Mouse (Mus musculus) stomach, postnatal 0 days (tissue): ENCODE measurements around the gene Zfp653. TPM values are rescaled to one million over a fixed set of nuclear protein-coding genes. Genes with fewer than 3 reads are reported as not detected.

ENCODE experiments used
- ATAC-seq: fragments of 200-750 bp; cut with Nextera tagmentation; 2 replicates; pipeline ENCODE4 v1.8.0; 2017; ENCODE audit not compliant: low FRiP score, low TSS enrichment
- DNase-seq: peaks from one replicate; pipeline ENCODE4 v3.0.0-alpha.2; 2016; ENCODE audit warnings: low spot score
- H3K27ac ChIP-seq: fragments of 300-500 bp; sonication (generic); replicated peaks from 2 replicates; pipeline ENCODE4 v1.5.1; 2014; ENCODE audit warnings: mild to moderate bottlenecking, control low read depth
- H3K27me3 ChIP-seq: fragments of 300-500 bp; sonication (generic); 2 replicates; pipeline ENCODE4 v1.6.1; 2014; ENCODE audit warnings: low read length; ENCODE audit not compliant: control insufficient read depth, insufficient read depth
- H3K36me3 ChIP-seq: fragments of 300-500 bp; sonication (generic); 2 replicates; pipeline ENCODE4 v1.6.1; 2014; ENCODE audit warnings: low read length, mixed read lengths; ENCODE audit not compliant: control insufficient read depth, insufficient read depth
- H3K4me1 ChIP-seq: fragments of 300-500 bp; sonication (generic); replicated peaks from 2 replicates; pipeline ENCODE4 v1.6.1; 2014; ENCODE audit warnings: antibody characterized with exemption; ENCODE audit not compliant: control insufficient read depth, insufficient read depth
- H3K4me2 ChIP-seq: fragments of 300-500 bp; sonication (generic); replicated peaks from 2 replicates; pipeline ENCODE4 v1.6.1; 2014; ENCODE audit warnings: low read depth, mild to moderate bottlenecking, control low read depth, moderate library complexity
- H3K4me3 ChIP-seq: fragments of 300-500 bp; sonication (generic); 2 replicates; pipeline ENCODE4 v1.5.1; 2014; ENCODE audit warnings: low read depth, low read length, control low read depth
- H3K9ac ChIP-seq: fragments of 300-500 bp; sonication (generic); 2 replicates; pipeline ENCODE4 v1.6.1; 2014; ENCODE audit warnings: mild to moderate bottlenecking, low read length, control low read depth, mixed read lengths
- H3K9me3 ChIP-seq: fragments of 300-500 bp; sonication (generic); 2 replicates; pipeline ENCODE4 v1.6.1; 2016; ENCODE audit warnings: low read length; ENCODE audit not compliant: control insufficient read depth
- CTCF ChIP-seq: IDR thresholded peaks from 2 replicates; pipeline ENCODE4 v1.5.1; 2016; ENCODE audit warnings: antibody characterized with exemption, low read depth, mild to moderate bottlenecking, moderate library complexity
- EP300 ChIP-seq: optimal IDR thresholded peaks from 2 replicates; pipeline ENCODE3; 2016; ENCODE audit warnings: antibody characterized with exemption
- WGBS: fragments of 180-500 bp; shearing (Covaris S2); extraction: QIAGEN DNeasy Blood & Tissue Kit; methylation state at CpG from one replicate; pipeline ENCODE4 v1.1.7; 2014; 5-methylcytosine and 5-hydroxymethylcytosine counted together
- polyA plus RNA-seq: library from polyadenylated mRNA; unstranded; fragments of >200 nt; fragmentation: Nextera tagmentation; extraction: Ambion mirVana; gene quantifications from 2 replicates; pipeline ENCODE4 v1.2.1, GENCODE M21; 2015

The Zfp653 gene
- polyA plus RNA-seq, 1 experiment from 2014 or later = 4.4 TPM

GRCm38 (mm10) chr9:22035300-22036044 is 35.7 kb downstream of the Zfp653 start:
- no peak for DNase-seq
- Histone ChIP-seq H3K9ac (no peak overlapping the region), H3K27me3 (no peaks in the 10 kb centered on the region), H3K4me3 (no peak overlapping the region), H3K27ac (no peak overlapping the region), H3K4me2 (no peak overlapping the region), H3K36me3 (no peaks in the 10 kb centered on the region), H3K4me1 (no peaks in the 10 kb centered on the region), H3K9me3 (no peaks in the 10 kb centered on the region)
- WGBS = 47% methylated on average over 6 of the region's 6 CpGs
- no peak for ATAC-seq
- no peak for TF ChIP-seq EP300
- no peak for TF ChIP-seq CTCF

DNA sequence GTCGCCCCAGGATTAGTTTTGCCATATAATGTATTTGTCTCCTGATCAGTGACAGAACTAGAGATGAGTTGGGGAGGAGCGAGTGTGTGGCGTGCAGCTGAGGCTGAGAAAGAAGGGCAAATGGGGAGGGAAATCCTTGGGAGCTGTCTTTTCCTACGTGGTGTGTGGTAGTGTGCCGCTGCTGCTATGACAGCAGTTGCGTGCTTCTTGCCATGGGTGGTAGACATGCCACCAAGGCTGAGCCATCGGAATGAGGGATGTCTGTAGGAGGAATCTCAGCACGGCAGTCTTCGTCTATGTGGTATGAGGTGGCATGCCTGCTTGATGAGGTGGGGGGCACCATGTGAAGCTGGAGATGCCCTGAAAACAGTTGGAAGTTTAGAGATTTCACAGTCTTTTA is 40.8 kb downstream of the Zfp653 start:
- 90% methylated on average over 9 of the region's 9 CpGs for WGBS
- no peak overlapping the region for H3K4me3 ChIP-seq
- H3K27me3 ChIP-seq = no peaks in the 10 kb centered on the region

GRCm38 (mm10) chr9:22028467-22028866 is 42.7 kb downstream of the Zfp653 start:
- Histone ChIP-seq H3K27ac (no peak overlapping the region), H3K9me3 (no peaks in the 10 kb centered on the region), H3K9ac (no peak overlapping the region), H3K4me2 (no peak overlapping the region), H3K36me3 (no peaks in the 10 kb centered on the region), H3K4me3 (no peak overlapping the region), H3K4me1 (no peaks in the 10 kb centered on the region), H3K27me3 (no peaks in the 10 kb centered on the region)
- 26% methylated on average over 7 of the region's 7 CpGs for WGBS
- no peak for TF ChIP-seq CTCF
- no peak for TF ChIP-seq EP300
- DNase-seq = no peak
- no peak for ATAC-seq

More for the DNA sequence above, 40.8 kb downstream of the Zfp653 start:
- DNase-seq = no peak
- TF ChIP-seq CTCF (no peak), EP300 (no peak)
- Histone ChIP-seq H3K4me2 (no peak overlapping the region), H3K4me1 (no peaks in the 10 kb centered on the region), H3K9me3 (no peaks in the 10 kb centered on the region), H3K36me3 (no peaks in the 10 kb centered on the region), H3K9ac (no peak overlapping the region), H3K27ac (no peak overlapping the region)
- no peak for ATAC-seq

DNA sequence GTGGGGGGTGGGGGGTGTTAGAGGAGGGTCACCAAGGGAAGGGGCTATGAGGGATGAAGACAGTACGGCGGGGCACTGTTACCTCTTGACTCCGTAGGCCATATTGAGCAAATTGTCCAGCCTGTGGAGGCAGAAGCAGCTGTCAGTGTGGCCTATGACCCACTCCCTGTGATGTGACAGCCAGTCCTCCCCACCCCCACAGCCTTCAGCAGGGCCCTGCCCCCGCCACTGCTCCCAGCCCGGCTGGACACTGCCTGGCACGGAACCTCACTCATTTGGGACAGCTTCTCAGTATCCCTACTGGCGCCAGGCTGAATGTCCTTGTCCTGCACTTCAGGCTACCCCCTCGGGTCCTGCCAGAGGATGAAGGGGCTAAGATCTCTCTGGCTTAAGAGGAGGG is 46.6 kb downstream of the Zfp653 start:
- no peak overlapping the region for H3K9ac ChIP-seq
- ATAC-seq (no peak), DNase-seq (no peak)
- H3K27me3 ChIP-seq = no peaks in the 10 kb centered on the region
- no peak overlapping the region for H3K27ac ChIP-seq
- no peaks in the 10 kb centered on the region for H3K9me3 ChIP-seq
- no peaks in the 10 kb centered on the region for H3K36me3 ChIP-seq
- H3K4me1 ChIP-seq = no peaks in the 10 kb centered on the region
- H3K4me2 ChIP-seq = no peak overlapping the region
- H3K4me3 ChIP-seq = no peak overlapping the region
- WGBS = 45% methylated on average over 8 of the region's 8 CpGs
- TF ChIP-seq CTCF (no peak), EP300 (no peak)

- peaks cover 18% of the 10 kb centered on the region for H3K36me3 ChIP-seq
- WGBS = 71% methylated on average over 7 of the region's 7 CpGs
Observed at GRCm38 (mm10) chr9:22017208-22017825, 53.9 kb downstream of the Zfp653 start.

DNA sequence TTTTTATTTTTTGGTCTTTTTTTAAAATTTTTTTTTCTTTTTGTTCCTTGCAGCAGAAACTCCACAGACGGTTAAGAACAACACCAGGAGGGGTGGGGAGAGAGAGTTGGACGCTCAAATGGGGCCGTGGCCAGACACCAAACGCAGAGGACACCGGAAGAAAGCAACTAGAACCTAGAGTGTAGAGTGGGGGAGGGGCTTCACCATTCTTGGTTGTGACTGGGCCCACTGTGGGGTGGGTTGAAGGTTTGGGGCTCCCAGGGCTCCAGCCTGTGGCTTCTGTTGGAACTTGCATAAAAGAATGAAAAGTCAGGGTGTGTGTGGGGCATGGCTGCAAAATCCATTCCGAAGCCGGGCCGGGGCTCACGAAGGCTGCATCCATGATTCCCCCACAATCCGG is 54.9 kb downstream of the Zfp653 start:
- Histone ChIP-seq H3K27me3 (no peaks in the 10 kb centered on the region), H3K9me3 (no peaks in the 10 kb centered on the region), H3K9ac (no peak overlapping the region), H3K36me3 (peaks cover 25% of the 10 kb centered on the region), H3K4me1 (no peaks in the 10 kb centered on the region), H3K27ac (no peak overlapping the region), H3K4me3 (no peak overlapping the region), H3K4me2 (no peak overlapping the region)
- ATAC-seq (no peak), DNase-seq (no peak)
- 50% methylated on average over 10 of the region's 10 CpGs for WGBS
- TF ChIP-seq CTCF (no peak), EP300 (no peak)

More at GRCm38 (mm10) chr9:22017208-22017825, 53.9 kb downstream of the Zfp653 start:
- Histone ChIP-seq H3K4me2 (no peak overlapping the region), H3K4me1 (no peaks in the 10 kb centered on the region), H3K4me3 (no peak overlapping the region), H3K9ac (no peak overlapping the region), H3K9me3 (no peaks in the 10 kb centered on the region), H3K27ac (no peak overlapping the region), H3K27me3 (no peaks in the 10 kb centered on the region)
- DNase-seq (no peak), ATAC-seq (no peak)
- TF ChIP-seq EP300 (no peak), CTCF (no peak)
